Mouse (Mus musculus) 3T3-L1 (cell line): ENCODE results near the gene Ndufa3.
"Not testable (repeated sequence)": the region's sequence is repeated elsewhere in the genome, so short reads cannot be mapped to it uniquely, and the experiment has no call there.

Experiments used
- DNase-seq: peaks from one replicate; pipeline ENCODE4 v3.0.0-alpha.2; 2015; ENCODE audit warnings: low read depth, low spot score

The Ndufa3 gene

DNA sequence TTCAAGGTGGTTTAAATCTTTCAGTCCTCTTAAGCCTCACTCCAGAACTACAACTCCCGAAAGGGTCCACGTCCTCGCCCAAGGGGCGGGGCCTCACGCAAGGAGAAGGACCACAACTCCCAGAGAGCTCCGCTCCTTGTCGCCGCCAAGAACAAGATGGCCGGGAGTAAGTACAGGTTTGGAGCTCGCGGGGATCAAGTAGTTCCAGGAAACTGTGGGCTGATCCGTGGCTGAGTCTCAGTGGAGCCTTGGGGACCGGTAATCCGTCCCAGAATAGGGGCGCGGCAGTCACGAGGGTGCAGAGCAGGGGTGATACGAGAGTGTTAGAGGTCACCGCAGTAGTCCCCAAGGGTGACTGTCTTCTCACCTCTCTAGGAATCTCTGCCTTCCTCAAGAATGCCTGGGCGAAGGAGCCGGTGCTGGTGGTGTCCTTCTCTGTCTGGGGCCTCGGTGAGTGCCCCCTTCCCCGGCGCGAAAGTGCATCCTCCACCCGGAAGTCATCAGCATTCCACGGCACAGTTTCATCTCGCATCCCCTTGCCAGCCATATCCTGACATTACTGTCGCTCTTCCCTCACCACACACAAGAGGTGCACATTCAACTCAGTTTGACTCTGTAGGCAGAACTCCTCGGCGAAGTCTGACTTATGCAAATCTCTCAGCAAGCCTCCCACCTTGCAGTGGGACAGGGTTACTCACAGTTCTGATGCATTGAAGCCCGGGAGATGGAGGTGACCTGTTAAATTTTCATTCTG is at the start of gene Ndufa3:
TSS of gene Ndufa3 (plus strand) at position 132 of the 754 bp plus-strand sequence.
- peak; percentile 92 for DNase-seq

DNA sequence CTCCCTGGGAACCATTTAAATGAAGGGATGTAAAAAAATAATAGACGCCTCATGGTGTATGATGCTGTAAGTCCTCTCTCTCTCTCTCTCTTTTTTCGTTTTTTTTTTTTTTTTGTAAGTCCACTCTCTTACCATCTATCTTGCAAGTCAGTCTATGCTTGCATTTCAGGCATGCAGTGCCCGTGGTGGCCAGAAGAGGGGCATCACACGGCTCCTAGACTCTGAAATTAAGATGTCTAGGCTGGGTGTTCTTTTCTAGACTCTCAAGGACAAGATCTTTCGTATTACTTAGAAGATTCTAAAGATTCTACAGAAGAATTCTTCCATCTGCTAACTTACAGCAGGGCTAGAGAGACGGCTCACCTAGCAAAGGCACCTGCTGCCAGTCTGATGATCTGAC is 47.4 kb upstream of the Ndufa3 start:
- no peak for DNase-seq

- not testable (repeated sequence) for DNase-seq
Observed at GRCm38 (mm10) chr7:3570580-3570979, 46.6 kb upstream of the Ndufa3 start.

GRCm38 (mm10) chr7:3571847-3572246 is 45.3 kb upstream of the Ndufa3 start:
- DNase-seq, result no peak

DNA sequence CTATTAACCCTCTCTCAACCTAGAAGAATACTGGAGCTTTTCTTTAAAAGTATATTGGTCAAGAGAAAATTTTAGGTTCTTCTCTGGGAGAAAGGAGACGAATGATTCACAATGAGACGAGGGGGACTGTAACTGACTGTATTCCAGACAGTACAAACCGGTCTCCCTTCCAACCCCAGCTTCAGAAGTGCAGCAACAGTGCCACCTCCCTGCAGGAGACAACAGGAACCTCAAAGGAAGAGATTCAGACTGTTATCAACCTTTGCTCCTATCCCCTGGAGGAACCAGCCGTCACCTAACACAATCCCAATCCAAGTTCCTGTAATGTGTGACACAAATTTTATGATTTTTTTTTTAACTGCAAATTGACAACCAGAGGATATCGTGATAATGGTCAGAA is 43.0 kb upstream of the Ndufa3 start:
- peak; percentile 52 for DNase-seq

DNA sequence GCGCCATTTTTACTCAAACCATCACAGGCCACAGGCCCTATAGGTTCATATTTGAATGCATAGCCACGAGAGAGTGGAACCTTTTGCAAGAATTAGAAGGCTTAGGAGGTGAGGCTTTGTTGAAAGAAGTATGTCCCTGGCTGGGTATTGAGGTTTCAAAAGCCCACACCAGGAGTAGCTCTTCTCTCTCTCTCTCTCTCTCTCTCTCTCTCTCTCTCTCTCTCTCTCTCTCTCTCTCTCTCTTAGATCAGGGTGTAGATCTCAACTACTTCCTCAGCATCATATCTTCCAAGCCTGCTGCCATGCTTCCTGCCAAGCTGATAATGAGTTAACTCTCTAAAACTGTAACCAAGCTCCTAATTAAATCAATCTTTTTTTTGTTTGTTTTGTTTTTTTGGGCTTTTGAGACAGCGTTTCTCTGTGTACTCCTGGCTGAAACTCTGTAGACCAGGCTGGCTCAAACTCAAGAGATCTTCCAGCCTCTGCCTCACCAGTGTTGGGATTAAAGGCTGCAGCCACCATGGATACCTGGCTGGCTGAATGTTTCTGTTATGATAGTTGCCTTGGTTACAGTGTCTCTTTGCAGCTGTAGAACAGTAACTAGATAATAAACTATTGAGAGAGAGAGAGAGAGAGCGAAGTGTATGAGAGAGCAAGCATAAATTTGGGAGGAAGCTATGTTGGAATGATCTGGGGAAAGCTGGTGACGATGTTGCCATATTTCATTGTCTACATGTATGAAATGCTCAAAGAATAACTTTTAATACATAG is 40.6 kb upstream of the Ndufa3 start:
- no peak for DNase-seq

DNA sequence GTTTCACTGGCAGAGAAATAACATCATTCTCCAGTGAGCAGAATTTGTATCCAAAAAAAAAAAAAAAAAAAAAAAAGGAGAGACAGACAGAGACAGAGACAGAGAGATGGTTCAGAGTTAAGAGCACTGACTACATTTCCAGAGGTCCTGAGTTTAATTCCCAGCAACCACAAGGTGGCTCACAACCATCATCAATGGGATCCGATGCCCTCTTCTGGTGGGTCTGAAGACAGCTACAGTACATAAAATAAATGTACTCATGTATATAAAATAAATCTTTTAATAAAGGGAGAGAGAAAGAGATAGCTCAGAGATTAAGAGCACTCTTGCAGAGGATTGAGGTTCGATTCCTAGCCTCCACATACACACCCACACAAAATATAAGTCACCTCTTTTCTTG is 39.0 kb upstream of the Ndufa3 start:
- DNase-seq, result no peak

GRCm38 (mm10) chr7:3578952-3579546 is 38.1 kb upstream of the Ndufa3 start:
- DNase-seq, result no peak

GRCm38 (mm10) chr7:3580029-3580428 is 37.1 kb upstream of the Ndufa3 start:
- no peak for DNase-seq

GRCm38 (mm10) chr7:3585763-3586162 is 31.4 kb upstream of the Ndufa3 start:
- DNase-seq, result no peak

GRCm38 (mm10) chr7:3586255-3586654 is 30.9 kb upstream of the Ndufa3 start:
- DNase-seq, result no peak

- DNase-seq, result no peak
Observed at GRCm38 (mm10) chr7:3587292-3587691, 29.9 kb upstream of the Ndufa3 start.

DNA sequence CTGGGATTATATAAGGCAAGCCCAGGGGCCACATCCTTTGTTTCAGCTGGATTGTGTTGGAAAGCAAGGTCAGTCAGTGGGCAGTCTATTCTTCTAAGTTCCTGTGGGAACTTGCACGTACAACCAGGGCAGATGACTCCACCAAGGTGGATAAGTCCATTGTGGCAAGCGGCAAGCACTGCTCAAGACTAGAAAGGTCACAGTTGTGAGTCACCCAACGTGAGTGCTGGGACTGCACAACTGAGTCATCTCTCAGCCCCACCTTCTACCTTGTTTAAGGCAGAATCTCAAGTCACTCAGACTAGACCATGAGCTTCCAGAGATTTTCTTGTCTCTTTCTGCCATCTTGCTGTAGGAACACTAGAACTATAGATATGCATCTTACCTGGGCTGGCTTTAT is 26.6 kb upstream of the Ndufa3 start:
- peak; percentile 21 for DNase-seq

- no peak for DNase-seq
Observed at GRCm38 (mm10) chr7:3591534-3591933, 25.6 kb upstream of the Ndufa3 start.

GRCm38 (mm10) chr7:3593855-3594254 is 23.3 kb upstream of the Ndufa3 start:
- no peak for DNase-seq

- DNase-seq, result peak; percentile 8
Observed at GRCm38 (mm10) chr7:3594686-3595085, 22.5 kb upstream of the Ndufa3 start.

DNA sequence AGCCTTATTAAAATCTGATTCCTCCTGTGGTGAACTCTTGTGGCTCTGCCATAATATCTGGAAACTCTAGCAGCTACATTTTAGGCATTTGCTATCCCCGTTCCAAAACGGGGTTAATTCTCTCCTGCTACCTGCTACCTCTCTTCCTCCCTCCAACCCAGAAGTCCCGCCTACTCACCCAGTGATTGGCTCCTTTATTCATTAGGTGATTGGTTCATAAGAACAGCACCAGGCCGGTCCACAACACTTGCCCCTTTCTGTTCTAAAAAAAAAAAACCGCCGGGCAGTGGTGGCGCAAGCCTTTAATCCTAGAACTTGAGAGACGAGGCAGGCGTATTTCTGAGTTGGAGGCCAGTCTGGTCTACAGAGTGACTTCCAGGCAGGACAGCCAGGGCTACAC is 22.0 kb upstream of the Ndufa3 start:
- DNase-seq, result peak; percentile 49

DNA sequence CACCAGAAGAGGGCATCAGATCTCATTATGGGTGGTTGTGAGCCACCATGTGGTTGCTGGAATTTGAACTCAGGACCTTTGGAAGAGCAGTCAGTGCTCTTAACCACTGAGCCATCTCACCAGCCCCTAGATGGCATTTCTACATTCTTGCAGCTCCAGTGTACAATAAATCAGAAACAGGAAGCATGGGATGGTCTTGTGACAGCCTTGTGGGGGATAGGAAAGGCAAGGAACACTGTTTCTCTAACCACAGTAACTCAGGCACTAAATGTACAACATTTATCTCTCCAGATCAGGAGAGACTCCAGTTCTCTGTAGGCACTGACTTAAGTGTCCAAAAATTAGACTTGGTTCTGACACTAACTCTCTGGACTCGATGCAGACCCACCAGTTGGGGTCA is 19.4 kb upstream of the Ndufa3 start:
- DNase-seq, result not testable (repeated sequence)

DNA sequence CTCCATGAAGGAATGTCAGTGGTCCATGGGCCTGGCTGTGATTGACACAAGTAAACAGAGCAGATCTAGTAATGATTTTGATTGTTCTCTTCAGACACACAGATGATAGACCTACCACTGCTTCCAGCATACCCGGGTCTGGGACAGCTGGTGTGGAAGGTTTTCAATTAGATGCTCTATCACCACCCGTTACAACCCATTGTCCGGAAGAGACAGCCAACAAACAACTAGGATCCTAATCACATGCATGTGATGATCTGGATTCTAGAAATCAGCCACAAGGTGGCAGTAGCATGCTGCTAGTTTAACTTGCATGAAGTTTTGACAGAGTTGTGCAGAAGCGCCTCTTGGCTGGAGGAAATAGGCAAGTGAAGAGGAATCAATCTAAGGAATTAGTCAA is 16.1 kb upstream of the Ndufa3 start:
- peak; percentile 87 for DNase-seq

GRCm38 (mm10) chr7:3606798-3607197 is 10.4 kb upstream of the Ndufa3 start:
- DNase-seq, result peak; percentile 38

GRCm38 (mm10) chr7:3607391-3607790 is 9.8 kb upstream of the Ndufa3 start:
- DNase-seq, result no peak

- DNase-seq, result no peak
Observed at GRCm38 (mm10) chr7:3608668-3609067, 8.5 kb upstream of the Ndufa3 start.

- no peak for DNase-seq
Observed at GRCm38 (mm10) chr7:3609082-3609481, 8.1 kb upstream of the Ndufa3 start.
